Mouse (Mus musculus) thymus, adult 2 months (tissue): Measurements from ENCODE around the gene Hnrnph1.

Experiments
- CTCF ChIP-seq: fragments of 200-500 bp; IDR thresholded peaks from 2 replicates; pipeline ENCODE4 v1.5.1; 2012; ENCODE audit warnings: mild to moderate bottlenecking, control low read depth, low read length, moderate library complexity, borderline replicate concordance; ENCODE audit not compliant: control insufficient read depth, poor library complexity, insufficient read depth; ENCODE audit errors: extremely low read depth
- POLR2A ChIP-seq: fragments of 200-500 bp; IDR thresholded peaks from 2 replicates; pipeline ENCODE4 v1.6.1; 2012; ENCODE audit warnings: mild to moderate bottlenecking, low read length, control low read depth, moderate library complexity; ENCODE audit not compliant: control insufficient read depth, poor library complexity, insufficient read depth; ENCODE audit errors: extremely low read depth

GRCm38 (mm10) chr11:50421461-50421860, 44.7 kb downstream of the Hnrnph1 start:
- TF ChIP-seq CTCF (no peak), POLR2A (no peak)
